Mouse (Mus musculus): ENCODE data around the gene Btbd11. TPM values are rescaled to one million over a fixed set of nuclear protein-coding genes. Genes with fewer than 3 reads are reported as not detected.
A peak's percentile ranks its signal among the peaks of the same experiment; 100 is the strongest.

Btbd11 gene
- polyA plus RNA-seq (2015; fragmentation: Nextera tagmentation; extraction: Ambion mirVana): 15.7 and 17.1 TPM in 2 replicates

DNA sequence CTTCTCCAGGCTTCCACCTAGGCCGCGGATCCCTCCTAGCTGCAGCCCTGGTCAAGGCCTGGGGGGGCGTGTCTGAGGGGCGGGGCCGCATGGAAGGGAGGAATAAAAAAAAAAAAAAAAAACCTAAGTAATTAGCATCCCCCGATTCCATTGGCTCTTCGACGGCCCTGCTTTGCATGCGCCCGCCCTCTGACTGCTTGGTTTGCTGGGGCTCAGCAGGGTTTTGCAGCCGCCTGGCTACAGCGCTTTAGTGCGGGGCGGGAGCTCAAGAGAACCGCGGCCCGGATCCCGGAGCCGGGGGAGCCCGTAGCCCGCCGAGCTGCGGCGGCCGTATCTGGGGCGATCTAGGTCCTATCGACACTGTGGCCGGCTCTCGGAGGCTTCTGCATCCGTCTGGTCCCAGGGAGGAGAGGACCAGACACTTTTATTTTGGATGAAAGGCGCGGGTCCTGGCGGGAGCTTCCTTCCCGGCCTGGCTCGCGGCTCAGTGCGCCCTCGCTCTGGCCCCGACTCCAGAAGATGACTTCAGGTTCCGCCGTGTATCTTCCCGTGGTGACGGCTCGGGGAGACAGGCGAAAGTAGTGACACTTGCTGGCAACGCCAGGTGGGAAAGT is at the start of gene Btbd11:
Gene Btbd11, plus strand, starts transcription at position 210 of the 614 bp plus-strand sequence.
- H3K9ac ChIP-seq: peak within 1 kb of the TSS; percentile 58
- under 1% methylated on average over 46 of the region's 46 CpGs for WGBS
- ATAC-seq (replicated peaks): peak; percentile 94
- H3K4me2 ChIP-seq: peak within 1 kb of the TSS; percentile 93
- H3K4me1 ChIP-seq: peaks cover 28% of the 10 kb centered on the region
- H3K4me3 ChIP-seq: peak within 1 kb of the TSS; percentile 61
- H3K36me3 ChIP-seq (replicated peaks): no peaks in the 10 kb centered on the region
- no peaks in the 10 kb centered on the region for H3K9me3 ChIP-seq
- no peaks in the 10 kb centered on the region for H3K27me3 ChIP-seq (replicated peaks)
- peak within 1 kb of the TSS; percentile 76 for H3K27ac ChIP-seq

- WGBS: 73% methylated on average over 12 of the region's 12 CpGs
- no peak overlapping the region for H3K4me2 ChIP-seq
These were observed 47.9 kb upstream of the Btbd11 start for GRCm38 (mm10) chr10:85338733-85339132.

GRCm38 (mm10) chr10:85341867-85342266 is 44.7 kb upstream of the Btbd11 start:
- 95% methylated on average over 1 of the region's 1 CpGs for WGBS
- Histone ChIP-seq H3K4me1 (no peaks in the 10 kb centered on the region), H3K27me3 (replicated peaks) (no peaks in the 10 kb centered on the region), H3K9me3 (no peaks in the 10 kb centered on the region), H3K9ac (no peak overlapping the region), H3K36me3 (replicated peaks) (no peaks in the 10 kb centered on the region), H3K4me2 (no peak overlapping the region), H3K27ac (no peak overlapping the region), H3K4me3 (no peak overlapping the region)
- ATAC-seq (replicated peaks): no peak

More at GRCm38 (mm10) chr10:85338733-85339132, 47.9 kb upstream of the Btbd11 start:
- Histone ChIP-seq H3K9me3 (no peaks in the 10 kb centered on the region), H3K4me1 (no peaks in the 10 kb centered on the region), H3K9ac (no peak overlapping the region), H3K27me3 (replicated peaks) (no peaks in the 10 kb centered on the region), H3K36me3 (replicated peaks) (no peaks in the 10 kb centered on the region), H3K4me3 (no peak overlapping the region), H3K27ac (no peak overlapping the region)
- ATAC-seq (replicated peaks): no peak

GRCm38 (mm10) chr10:85347171-85347570 is 39.4 kb upstream of the Btbd11 start:
- H3K27me3 ChIP-seq (replicated peaks): no peaks in the 10 kb centered on the region
- H3K4me1 ChIP-seq: no peaks in the 10 kb centered on the region
- no peak overlapping the region for H3K27ac ChIP-seq
- 85% methylated on average over 9 of the region's 9 CpGs for WGBS
- no peak overlapping the region for H3K4me3 ChIP-seq
- H3K4me2 ChIP-seq: no peak overlapping the region
- H3K9me3 ChIP-seq: no peaks in the 10 kb centered on the region
- no peak for ATAC-seq (replicated peaks)
- no peaks in the 10 kb centered on the region for H3K36me3 ChIP-seq (replicated peaks)
- no peak overlapping the region for H3K9ac ChIP-seq

DNA sequence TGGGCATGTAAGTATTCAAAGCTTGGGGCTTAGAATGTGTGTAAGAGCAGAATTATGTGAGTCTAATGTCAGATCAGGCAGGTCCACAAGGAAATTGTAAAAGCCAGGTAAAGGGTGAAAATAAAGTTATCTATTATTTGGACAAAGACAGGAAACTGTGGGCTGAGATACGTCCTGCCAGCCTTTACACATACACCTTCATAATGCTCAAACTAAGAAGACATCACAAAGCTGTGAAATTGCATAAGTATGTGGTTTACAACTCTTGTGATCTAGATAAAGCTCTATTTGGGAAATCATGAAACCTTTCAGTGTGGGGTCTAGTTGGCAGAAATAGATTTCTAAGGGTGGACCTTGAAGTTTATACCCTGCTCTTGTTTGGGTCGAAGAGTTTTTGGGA is 34.1 kb upstream of the Btbd11 start:
- WGBS: 87% methylated on average over 2 of the region's 2 CpGs
- no peaks in the 10 kb centered on the region for H3K4me1 ChIP-seq
- H3K36me3 ChIP-seq (replicated peaks): no peaks in the 10 kb centered on the region
- no peak overlapping the region for H3K27ac ChIP-seq
- no peak overlapping the region for H3K4me2 ChIP-seq
- H3K4me3 ChIP-seq: no peak overlapping the region
- no peaks in the 10 kb centered on the region for H3K27me3 ChIP-seq (replicated peaks)
- no peak overlapping the region for H3K9ac ChIP-seq
- no peak for ATAC-seq (replicated peaks)
- no peaks in the 10 kb centered on the region for H3K9me3 ChIP-seq

GRCm38 (mm10) chr10:85354270-85354669 is 32.3 kb upstream of the Btbd11 start:
- H3K36me3 ChIP-seq (replicated peaks): no peaks in the 10 kb centered on the region
- no peaks in the 10 kb centered on the region for H3K9me3 ChIP-seq
- H3K27me3 ChIP-seq (replicated peaks): no peaks in the 10 kb centered on the region
- no peak overlapping the region for H3K4me3 ChIP-seq
- ATAC-seq (replicated peaks): no peak
- H3K4me2 ChIP-seq: no peak overlapping the region
- no peak overlapping the region for H3K9ac ChIP-seq
- no peak overlapping the region for H3K27ac ChIP-seq
- 100% methylated on average over 1 of the region's 1 CpGs for WGBS
- no peaks in the 10 kb centered on the region for H3K4me1 ChIP-seq

- no peaks in the 10 kb centered on the region for H3K9me3 ChIP-seq
- H3K9ac ChIP-seq: no peak overlapping the region
- peaks cover 3% of the 10 kb centered on the region; the same call in 1 of the 2 replicates for H3K4me1 ChIP-seq
- WGBS: 85% methylated on average over 3 of the region's 3 CpGs
- H3K36me3 ChIP-seq (replicated peaks): no peaks in the 10 kb centered on the region
- ATAC-seq (replicated peaks): no peak
- H3K27ac ChIP-seq: no peak overlapping the region
- H3K27me3 ChIP-seq (replicated peaks): no peaks in the 10 kb centered on the region
- H3K4me2 ChIP-seq: no peak overlapping the region
- H3K4me3 ChIP-seq: no peak overlapping the region
These were observed 27.0 kb upstream of the Btbd11 start for GRCm38 (mm10) chr10:85359501-85360066.

- Histone ChIP-seq H3K4me1 (peaks cover 3% of the 10 kb centered on the region; the same call in 1 of the 2 replicates), H3K4me2 (no peak overlapping the region), H3K9ac (no peak overlapping the region), H3K9me3 (no peaks in the 10 kb centered on the region), H3K27me3 (replicated peaks) (no peaks in the 10 kb centered on the region), H3K4me3 (no peak overlapping the region), H3K27ac (no peak overlapping the region), H3K36me3 (replicated peaks) (no peaks in the 10 kb centered on the region)
- 59% methylated on average over 9 of the region's 9 CpGs for WGBS
- ATAC-seq (replicated peaks): peak; percentile 43
These were observed 23.7 kb upstream of the Btbd11 start for GRCm38 (mm10) chr10:85362766-85363442.

DNA sequence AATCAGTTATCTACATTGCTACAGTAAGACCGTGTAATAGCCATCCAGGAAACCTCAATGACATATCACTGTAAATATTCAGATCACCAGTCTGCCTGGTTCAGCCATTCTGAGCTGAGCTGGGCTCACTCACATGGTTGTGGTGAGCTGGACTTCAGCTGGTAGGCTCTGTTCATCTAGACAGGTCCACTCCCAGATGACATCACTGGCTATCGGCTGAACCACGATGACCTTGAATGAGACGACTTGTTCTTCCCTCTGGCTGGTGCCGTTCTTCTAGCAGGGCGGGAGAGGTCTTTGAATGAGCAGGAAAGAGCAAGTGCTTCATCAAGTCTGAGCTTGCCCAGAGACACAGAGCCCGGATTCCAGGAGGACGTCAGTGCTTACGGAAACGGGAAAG is 19.7 kb upstream of the Btbd11 start:
- Histone ChIP-seq H3K4me2 (no peak overlapping the region), H3K9me3 (no peaks in the 10 kb centered on the region), H3K36me3 (replicated peaks) (no peaks in the 10 kb centered on the region), H3K4me3 (no peak overlapping the region), H3K27me3 (replicated peaks) (no peaks in the 10 kb centered on the region), H3K27ac (no peak overlapping the region), H3K4me1 (no peaks in the 10 kb centered on the region), H3K9ac (no peak overlapping the region)
- ATAC-seq (replicated peaks): no peak
- 93% methylated on average over 10 of the region's 10 CpGs for WGBS

DNA sequence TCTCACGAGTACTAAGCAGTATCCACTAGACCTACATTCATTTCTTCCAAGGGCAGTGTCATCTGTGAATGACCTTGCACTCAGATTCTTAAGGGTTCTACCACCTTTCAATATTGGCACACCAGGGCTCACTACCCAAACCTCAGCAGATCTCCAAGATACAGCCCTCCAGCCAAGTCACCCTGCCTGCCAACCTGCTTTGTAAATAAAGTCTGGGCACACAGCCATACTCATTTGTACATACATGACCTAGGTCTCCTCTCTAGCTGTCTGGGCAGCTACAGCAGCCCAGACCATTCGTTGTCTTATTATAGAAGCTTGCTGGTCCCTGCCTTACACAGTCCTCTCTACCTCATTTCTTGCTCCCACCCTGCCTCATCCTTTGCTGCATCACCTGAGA is 15.3 kb upstream of the Btbd11 start:
- no peaks in the 10 kb centered on the region for H3K36me3 ChIP-seq (replicated peaks)
- no peak overlapping the region for H3K9ac ChIP-seq
- 81% methylated on average over 2 of the region's 2 CpGs for WGBS
- no peak for ATAC-seq (replicated peaks)
- H3K27ac ChIP-seq: no peak overlapping the region
- H3K27me3 ChIP-seq (replicated peaks): no peaks in the 10 kb centered on the region
- no peaks in the 10 kb centered on the region for H3K9me3 ChIP-seq
- H3K4me3 ChIP-seq: no peak overlapping the region
- H3K4me1 ChIP-seq: no peaks in the 10 kb centered on the region
- H3K4me2 ChIP-seq: no peak overlapping the region

DNA sequence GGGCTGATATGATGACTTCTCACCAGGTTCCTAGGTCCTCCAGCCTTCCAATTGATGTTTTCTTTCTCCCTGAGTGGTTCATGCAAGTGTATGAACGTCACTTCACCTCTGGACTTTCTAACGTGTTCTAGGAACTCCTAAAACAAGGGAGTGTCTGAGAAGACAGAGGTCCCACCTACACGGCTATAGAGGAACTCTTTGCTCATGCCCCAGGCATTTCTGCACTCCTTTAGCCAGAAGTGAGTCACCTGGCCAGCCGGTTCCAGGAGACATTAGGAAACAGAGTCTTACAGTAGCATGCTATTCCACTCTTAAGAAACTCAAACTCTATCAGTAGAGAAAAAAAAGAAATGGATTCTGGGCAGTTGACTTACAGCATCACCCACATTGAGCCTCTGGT is 14.5 kb upstream of the Btbd11 start:
- H3K4me3 ChIP-seq: no peak overlapping the region
- H3K27me3 ChIP-seq (replicated peaks): no peaks in the 10 kb centered on the region
- no peak overlapping the region for H3K9ac ChIP-seq
- 79% methylated on average over 4 of the region's 4 CpGs for WGBS
- ATAC-seq (replicated peaks): no peak
- H3K4me1 ChIP-seq: no peaks in the 10 kb centered on the region
- no peak overlapping the region for H3K4me2 ChIP-seq
- H3K27ac ChIP-seq: no peak overlapping the region
- H3K9me3 ChIP-seq: no peaks in the 10 kb centered on the region
- H3K36me3 ChIP-seq (replicated peaks): no peaks in the 10 kb centered on the region

DNA sequence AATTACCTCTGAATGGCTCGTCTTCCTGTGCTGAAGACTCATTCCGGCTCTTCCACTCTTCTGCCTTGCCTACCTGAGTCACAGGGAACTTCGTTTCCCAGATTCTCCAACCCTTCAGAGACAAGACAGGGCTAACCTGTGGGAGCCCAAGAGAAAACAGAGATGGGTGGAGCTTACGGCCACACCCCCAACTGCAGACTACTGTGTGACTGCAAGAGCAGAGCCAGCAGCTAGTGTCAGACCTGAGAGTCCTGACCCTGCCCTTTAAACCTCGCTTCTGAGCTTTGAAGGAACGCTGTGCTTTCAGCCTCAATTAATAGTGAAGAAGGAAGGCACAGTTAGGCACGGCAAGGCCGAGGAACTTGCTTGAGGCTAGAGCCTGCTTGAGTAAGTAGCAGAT is 7.6 kb upstream of the Btbd11 start:
- Histone ChIP-seq H3K36me3 (replicated peaks) (no peaks in the 10 kb centered on the region), H3K27me3 (replicated peaks) (no peaks in the 10 kb centered on the region), H3K4me1 (no peaks in the 10 kb centered on the region), H3K4me2 (no peak overlapping the region), H3K4me3 (no peak overlapping the region), H3K9ac (no peak overlapping the region), H3K27ac (no peak overlapping the region), H3K9me3 (no peaks in the 10 kb centered on the region)
- no peak for ATAC-seq (replicated peaks)
- WGBS: 29% methylated on average over 8 of the region's 8 CpGs

- H3K9ac ChIP-seq: no peak overlapping the region
- no peak for ATAC-seq (replicated peaks)
- no peak overlapping the region for H3K27ac ChIP-seq
- peaks cover 5% of the 10 kb centered on the region for H3K4me1 ChIP-seq
- no peaks in the 10 kb centered on the region for H3K36me3 ChIP-seq (replicated peaks)
- WGBS: 92% methylated on average over 7 of the region's 7 CpGs
- no peaks in the 10 kb centered on the region for H3K27me3 ChIP-seq (replicated peaks)
- H3K4me3 ChIP-seq: no peak overlapping the region
- H3K4me2 ChIP-seq: no peak overlapping the region
- no peaks in the 10 kb centered on the region for H3K9me3 ChIP-seq
These were observed 3.6 kb upstream of the Btbd11 start for GRCm38 (mm10) chr10:85382981-85383380.

All from midbrain, embryonic 15.5 days (tissue).